Mouse (Mus musculus): Measurements from ENCODE around the gene Gm36210.
"Not testable (repeated sequence)": the region's sequence is repeated elsewhere in the genome, so short reads cannot be mapped to it uniquely, and the experiment has no call there.

DNA sequence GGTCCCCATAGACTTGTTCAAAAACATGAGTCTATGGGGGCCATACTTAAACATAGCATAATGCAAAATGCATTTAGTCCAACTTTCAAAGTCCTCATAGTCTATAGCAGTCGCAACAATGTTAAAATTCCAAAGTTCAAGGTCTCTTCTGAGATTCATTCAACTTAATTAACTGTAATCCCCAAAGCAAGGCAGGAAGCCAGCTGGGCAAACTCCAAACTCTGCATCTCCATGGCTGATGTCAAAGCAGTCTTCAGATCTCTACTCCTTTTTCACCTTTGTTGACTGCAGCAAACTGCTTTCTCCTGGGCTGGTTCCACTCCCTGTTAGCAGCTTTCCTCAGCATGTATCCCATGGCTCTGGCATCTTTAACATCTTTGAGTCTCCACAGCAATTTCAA lies 27.3 kb downstream of the Gm36210 start:
- not testable (repeated sequence) for TF ChIP-seq CTCF, EP300 (IDR thresholded peaks at IDR 0.05; ENCODE audit: low read depth)
